Mouse (Mus musculus) hematopoietic stem cell, adult 5-6 weeks (primary cell): Measurements from ENCODE around the gene Cyp2w1. TPM values are rescaled to one million over a fixed set of nuclear protein-coding genes. Genes with fewer than 3 reads are reported as not detected.
"Not testable (repeated sequence)": the region's sequence is repeated elsewhere in the genome, so short reads cannot be mapped to it uniquely, and the experiment has no call there.

Experiments
- ATAC-seq, 2 experiments: fragments of 125-278 bp in 1 of 2; replicated peaks in 1 of 2; 2 replicates each; pipeline ENCODE4 v1.8.0; 2016 to 2017; ENCODE audit warnings: inconsistent platforms in 2 of 2, mild to moderate bottlenecking in 2 of 2, moderate number of reproducible peaks in 2 of 2, low read depth in 1 of 2, moderate TSS enrichment in 1 of 2; ENCODE audit not compliant: low FRiP score in 2 of 2, poor library complexity in 2 of 2, severe bottlenecking in 2 of 2, insufficient read depth in 1 of 2, low TSS enrichment in 1 of 2
- total RNA-seq: library from RNA; stranded (forward); fragments of 172-1452, 232-1000 nt; gene quantifications from 2 replicates; pipeline ENCODE4 v1.2.3, GENCODE M21; 2017

Gene Cyp2w1
- total RNA-seq, 1 experiment from 2014 or later = not detected

- ATAC-seq = peak in 1 of 2 experiments; percentile 11; a peak in 2 of 4 replicates
These were observed 36.6 kb downstream of the Cyp2w1 start for GRCm38 (mm10) chr5:139388694-139389675.

- ATAC-seq = no peak; a peak in 1 of 4 replicates
These were observed 37.3 kb downstream of the Cyp2w1 start for GRCm38 (mm10) chr5:139389676-139390061.

GRCm38 (mm10) chr5:139390324-139391119, 38.1 kb downstream of the Cyp2w1 start:
- ATAC-seq = not testable (repeated sequence)

- no peak for ATAC-seq
These were observed 39.0 kb downstream of the Cyp2w1 start for GRCm38 (mm10) chr5:139391309-139391990.

GRCm38 (mm10) chr5:139392219-139393196, 40.1 kb downstream of the Cyp2w1 start:
- ATAC-seq = no peak

- no peak for ATAC-seq
These were observed 40.8 kb downstream of the Cyp2w1 start for GRCm38 (mm10) chr5:139393197-139393588.

GRCm38 (mm10) chr5:139394399-139394798, 42.0 kb downstream of the Cyp2w1 start:
- no peak for ATAC-seq

- ATAC-seq = no peak
These were observed 43.1 kb downstream of the Cyp2w1 start for GRCm38 (mm10) chr5:139395528-139395927.

GRCm38 (mm10) chr5:139397359-139397916, 45.0 kb downstream of the Cyp2w1 start:
- no peak for ATAC-seq

- ATAC-seq = peak; percentile 57 to 73
These were observed 45.7 kb downstream of the Cyp2w1 start for GRCm38 (mm10) chr5:139397959-139398753.

GRCm38 (mm10) chr5:139398786-139399185, 46.4 kb downstream of the Cyp2w1 start:
- ATAC-seq = no peak

- ATAC-seq = no peak
These were observed 47.6 kb downstream of the Cyp2w1 start for GRCm38 (mm10) chr5:139399991-139400390.

GRCm38 (mm10) chr5:139402106-139402505, 49.7 kb downstream of the Cyp2w1 start:
- ATAC-seq = no peak

- peak; percentile 25 to 33 for ATAC-seq
These were observed 51.4 kb downstream of the Cyp2w1 start for GRCm38 (mm10) chr5:139403692-139404260.

GRCm38 (mm10) chr5:139404801-139405401, 52.5 kb downstream of the Cyp2w1 start, which contains the start of gene C130050O18Rik:
TSS of gene C130050O18Rik (plus strand) at chr5:139405280.
- ATAC-seq = peak; percentile 40 to 41; a peak in 3 of 4 replicates
